Mouse (Mus musculus) lung, postnatal 14 days (tissue): ENCODE measurements around the gene Wap.

Experiments
- DNase-seq: peaks from one replicate; pipeline ENCODE4 v3.0.0; 2021

Gene Wap

GRCm38 (mm10) chr11:6626388-6626772 lies 12.1 kb downstream of the Wap start:
- DNase-seq: no peak

DNA sequence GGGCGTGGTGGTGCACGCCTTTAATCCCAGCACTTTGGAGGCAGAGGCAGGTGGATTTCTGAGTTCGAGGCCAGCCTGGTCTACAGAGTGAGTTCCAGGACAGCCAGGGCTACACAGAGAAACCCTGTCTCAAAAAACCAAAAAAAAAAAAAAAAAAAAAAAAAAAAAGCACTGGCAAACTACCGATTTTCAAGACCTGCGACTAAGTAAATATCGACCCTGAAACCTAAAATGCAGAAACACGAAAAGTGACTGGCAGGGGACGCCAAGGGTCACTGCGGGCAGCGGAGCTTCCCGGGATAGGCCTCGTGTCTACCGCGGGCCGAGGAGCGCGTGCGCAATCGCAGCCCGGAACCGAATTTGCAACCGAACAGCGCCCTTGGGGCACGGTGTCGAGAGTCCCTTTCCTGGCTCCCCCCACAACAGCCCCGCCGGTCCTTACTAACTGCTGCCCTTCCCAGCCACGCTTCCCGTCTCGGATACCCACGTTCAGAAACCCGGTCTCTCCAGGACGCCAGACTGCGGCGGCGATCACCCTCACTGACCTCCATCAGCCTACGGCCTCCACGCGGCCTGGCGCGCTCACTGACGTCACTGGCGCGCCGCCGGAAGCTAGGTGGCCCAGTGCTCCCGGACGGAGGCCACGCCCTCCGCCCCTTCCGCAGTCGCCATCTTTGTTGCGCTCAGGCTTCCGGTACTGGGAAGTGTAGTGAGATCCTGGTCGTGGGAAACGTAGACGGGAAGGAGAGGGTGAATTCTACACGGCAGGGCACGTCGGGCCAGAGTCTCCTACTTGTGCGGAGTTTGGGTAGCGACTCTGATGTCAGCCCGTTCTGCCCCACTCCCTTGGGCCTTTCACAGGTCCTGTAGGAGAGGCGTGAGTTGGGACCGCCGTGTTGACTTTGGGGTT lies 12.7 kb downstream of the Wap start, which contains the start of gene Tbrg4:
Tbrg4 (minus strand) TSS at position 590 of the 910 bp plus-strand sequence.
- DNase-seq: peak; percentile 93

DNA sequence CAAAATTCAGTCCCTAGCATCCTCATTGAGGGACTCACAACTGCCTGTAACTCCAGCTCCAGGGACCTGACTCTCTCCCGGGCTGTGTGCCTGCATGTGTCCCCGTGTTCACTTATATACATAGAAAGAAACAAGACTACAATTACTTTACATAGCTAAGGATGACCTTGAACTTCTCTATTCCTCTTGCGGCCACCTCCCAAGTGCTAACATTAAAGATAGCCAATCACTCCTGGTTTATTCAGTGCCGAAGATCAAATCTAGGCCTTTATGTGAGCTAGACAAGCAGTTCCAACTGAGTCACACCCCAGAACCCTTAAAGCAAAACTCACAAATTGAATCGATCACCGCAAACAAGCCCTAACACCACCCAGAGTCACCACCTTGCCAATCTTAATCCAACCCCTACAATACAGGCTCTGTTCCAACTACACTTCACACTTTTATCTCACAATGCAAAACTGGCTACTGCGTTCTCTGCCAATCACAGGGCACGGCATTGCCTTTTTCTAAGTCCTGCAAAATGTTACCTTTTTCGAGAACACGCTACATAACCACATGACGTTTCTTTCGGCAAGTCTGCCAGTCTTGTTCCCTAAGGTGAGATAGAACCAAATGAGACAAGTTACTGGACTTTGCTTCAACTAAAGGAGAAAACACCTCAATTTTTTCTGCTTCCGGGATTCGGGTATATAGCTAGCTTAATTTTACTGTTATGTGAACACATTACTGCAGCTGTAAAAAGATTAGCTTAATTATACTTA lies 13.6 kb downstream of the Wap start:
- DNase-seq: no peak

- DNase-seq: no peak
These were observed 14.7 kb downstream of the Wap start for GRCm38 (mm10) chr11:6623704-6624103.

DNA sequence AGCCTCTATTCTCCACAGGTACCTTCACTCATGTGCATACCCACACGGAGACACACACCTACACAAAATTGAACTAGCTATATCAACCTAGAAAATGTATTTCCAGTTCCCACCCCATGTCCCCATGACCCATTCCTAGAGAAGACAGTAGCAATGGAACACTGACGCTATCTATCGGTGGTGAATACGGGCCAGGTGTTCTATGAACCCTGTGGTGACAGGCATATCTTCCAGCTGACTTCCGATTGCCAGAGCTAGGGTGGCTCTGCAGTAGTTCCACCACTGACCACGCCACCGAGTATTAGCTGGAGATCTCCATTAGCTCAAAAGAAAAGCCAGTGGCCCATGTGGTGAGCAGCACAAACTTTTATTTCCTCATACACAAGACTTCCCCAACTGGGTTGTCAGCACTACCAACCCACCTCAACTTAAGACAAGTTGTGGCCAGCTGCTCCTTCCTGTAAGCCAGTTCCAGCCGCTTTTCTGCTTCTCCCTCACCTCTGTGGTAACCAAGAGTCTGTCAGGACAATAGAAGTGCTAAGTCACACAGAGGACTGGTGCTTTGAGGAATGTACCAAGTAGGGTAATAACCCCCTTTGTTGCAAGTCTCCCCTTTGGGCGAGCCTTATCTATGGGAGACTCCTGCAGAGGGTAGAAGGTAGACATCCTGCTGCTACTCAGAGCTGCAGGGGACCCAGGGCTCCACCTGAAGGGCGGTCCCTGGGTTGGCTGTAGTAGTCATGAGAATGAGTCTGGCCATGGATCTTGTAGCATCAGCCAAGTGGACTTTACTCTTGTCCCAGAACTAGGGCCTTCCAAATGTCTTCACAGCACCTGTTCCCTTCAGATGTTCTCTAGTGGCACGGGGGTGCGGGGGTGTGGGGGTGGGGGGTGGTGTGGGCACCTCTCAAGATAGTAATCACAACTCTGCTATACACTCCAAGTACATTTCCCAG lies 22.9 kb downstream of the Wap start:
- DNase-seq: no peak

- no peak for DNase-seq
These were observed 32.7 kb downstream of the Wap start, which contains the start of gene Nacad for GRCm38 (mm10) chr11:6605491-6606399. Gene Nacad, minus strand, starts transcription at chr11:6606053.

- no peak for DNase-seq
These were observed 33.4 kb downstream of the Wap start for GRCm38 (mm10) chr11:6605021-6605481.

GRCm38 (mm10) chr11:6604604-6604936 lies 33.9 kb downstream of the Wap start:
- DNase-seq: no peak

GRCm38 (mm10) chr11:6603887-6604603 lies 34.4 kb downstream of the Wap start:
- peak; percentile 49 for DNase-seq

- no peak for DNase-seq
These were observed 35.2 kb downstream of the Wap start for GRCm38 (mm10) chr11:6603224-6603623.

GRCm38 (mm10) chr11:6602662-6603061 lies 35.8 kb downstream of the Wap start:
- no peak for DNase-seq

DNA sequence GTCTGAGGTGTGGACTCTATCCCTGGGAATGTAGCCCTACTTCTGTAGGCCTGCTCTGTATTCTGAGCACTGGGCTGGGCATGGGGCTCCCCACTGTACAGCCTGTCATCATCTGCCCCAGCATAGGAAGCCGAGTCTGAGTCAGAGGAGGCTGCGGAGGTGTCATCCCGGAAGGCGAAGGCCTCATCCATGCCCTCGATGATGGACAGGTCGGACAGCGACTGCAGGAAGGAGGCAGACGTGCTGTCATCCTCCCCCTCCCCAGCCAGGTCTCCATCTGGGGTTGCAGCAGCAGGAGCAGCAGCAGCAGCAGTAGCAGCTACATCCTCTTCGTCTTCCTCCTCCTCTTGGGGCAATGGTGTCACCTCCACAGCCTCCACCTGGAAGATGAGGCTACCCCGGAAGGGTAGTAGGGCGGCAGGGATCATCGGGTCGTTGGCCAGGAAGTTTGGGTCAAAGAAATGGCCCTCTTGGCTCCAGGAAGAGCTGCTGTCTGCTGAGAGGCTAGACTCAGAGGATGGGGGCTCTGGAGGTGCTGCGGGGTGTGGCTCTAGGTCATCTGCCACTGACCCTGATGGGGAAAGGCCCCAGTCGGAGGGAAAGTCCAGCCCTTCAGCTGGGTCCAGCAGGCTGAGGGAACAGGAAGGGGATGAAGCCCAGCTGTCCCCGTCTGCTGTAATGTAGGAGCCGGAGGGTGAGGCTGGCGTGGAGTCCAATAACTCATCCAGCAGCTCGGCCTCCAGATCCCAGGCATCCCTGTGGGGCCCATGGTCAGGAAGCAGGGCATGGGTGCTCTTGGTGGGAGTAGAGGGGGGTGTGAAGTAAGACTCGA lies 36.6 kb downstream of the Wap start:
- DNase-seq: no peak

DNA sequence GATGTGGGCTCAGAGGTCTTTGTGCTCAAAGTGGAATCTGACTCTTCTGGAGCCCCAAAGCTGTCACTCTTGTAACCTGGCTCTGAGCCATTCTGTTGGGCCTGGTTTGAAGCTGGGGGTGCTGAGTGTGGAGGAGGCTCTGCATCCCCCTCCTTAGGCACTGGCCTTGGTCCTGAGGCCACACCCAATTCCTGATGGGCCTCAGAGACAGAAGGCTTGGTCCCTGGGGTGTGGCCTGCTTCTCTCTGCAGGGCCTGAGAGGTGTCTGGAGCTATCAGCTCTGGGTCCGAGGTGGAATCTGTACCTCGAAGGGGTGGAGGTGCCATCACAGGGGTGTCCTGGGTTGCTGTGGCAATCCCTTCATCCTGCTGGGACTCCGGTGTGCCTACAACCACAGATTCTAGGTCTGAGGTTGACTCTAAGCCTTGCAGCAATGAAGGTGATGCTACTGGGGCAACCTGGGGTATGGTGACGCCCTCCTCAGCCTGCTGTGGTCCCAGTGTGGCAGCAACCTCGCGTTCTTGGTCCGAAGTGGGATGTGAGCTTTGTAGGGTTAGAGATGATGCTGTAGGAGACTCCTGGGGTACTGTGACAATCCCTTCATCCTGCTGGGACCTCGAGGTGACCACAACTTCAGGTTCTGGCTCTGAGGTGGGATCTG lies 38.0 kb downstream of the Wap start:
- DNase-seq: no peak

DNA sequence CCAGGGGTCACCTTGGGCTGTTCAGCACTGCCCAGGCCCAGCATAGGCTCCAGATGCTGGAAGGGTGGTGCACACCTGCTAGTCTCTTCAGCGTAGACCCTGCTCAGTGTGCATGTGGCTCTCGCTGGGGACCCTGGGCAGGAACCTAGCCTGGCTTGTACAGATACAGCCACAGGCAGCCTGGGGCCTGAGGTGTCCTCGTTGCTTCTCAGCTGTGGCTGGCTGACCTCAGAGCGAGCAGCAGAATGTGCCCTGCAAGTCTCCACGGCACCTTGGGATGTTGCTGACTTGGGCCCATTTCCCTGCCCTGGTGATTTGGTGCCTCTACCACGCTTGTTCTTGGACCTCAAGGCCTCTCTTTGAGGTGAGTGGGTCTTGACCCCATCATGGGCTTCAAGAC lies 38.6 kb downstream of the Wap start:
- DNase-seq: no peak

- DNase-seq: no peak
These were observed 39.3 kb downstream of the Wap start for GRCm38 (mm10) chr11:6599011-6599681.

DNA sequence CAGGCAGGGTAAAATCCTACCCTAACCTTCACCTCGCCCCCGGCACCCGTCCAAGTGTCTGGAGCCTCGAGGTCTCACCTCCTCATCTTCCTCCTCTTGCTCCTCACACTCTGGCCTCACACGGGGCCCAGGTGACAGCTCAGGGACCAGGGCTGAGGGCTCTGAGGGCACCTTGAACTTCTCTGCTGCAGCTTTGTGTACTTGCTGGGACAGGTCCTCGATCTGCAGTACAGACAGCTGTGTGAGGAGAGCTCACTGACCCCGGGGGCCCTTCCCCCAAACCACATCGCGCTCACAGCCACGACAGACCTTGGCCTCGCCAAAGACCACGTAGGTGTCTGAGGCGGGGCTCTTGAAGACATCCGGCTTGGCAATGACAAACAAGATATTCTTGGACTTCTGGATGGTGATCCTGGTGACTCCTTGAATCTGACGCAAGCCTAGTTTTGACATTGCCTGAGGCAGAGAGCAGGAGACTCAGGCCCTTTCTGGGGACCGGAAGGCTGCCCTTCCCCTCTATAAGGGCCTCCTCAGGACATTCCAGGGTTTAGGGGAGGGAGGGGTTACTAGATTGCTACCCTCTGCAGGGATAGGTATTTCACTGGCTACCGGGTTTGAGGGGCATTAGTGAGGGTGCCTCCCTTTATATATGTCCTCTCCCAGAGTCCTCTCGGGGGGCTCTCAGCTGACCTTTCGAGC lies 40.1 kb downstream of the Wap start:
- no peak for DNase-seq

DNA sequence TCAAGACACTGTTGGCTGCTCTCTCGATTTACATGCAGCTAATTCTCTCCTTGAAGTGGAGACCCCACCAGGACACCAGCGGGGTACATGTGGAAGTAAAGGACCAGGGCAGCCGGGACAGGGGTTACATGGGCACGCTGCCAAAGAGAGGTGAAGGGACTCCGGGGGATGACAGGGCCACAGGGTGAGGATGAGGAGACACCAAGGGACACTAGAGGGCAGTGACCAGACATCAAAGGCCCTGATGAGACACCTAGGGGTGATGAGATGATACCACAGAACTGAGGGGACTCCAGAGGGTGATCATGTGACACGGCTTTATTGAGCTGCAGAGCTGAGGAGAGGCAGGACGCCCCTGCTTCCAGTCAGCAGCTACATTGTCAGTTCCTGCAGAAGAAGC lies 40.9 kb downstream of the Wap start:
- no peak for DNase-seq

DNA sequence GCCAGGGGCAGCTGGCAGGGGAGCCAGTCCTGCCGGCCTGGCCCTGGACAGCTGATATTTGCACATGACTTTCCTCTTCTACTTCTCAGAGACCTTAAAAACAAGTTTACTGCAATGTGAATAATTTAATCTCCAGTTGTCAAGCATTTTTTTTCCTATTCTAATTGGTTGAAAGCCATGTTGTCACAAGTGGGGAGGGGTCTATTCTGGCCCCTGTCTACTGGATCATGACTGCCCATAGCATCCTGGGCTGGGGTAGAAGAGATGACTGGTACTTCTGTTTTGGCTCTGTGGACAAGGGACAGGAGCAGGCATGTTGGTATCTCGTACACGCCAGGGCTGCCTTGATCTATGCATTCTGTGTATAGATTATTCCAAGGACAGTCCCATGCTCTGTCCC lies 41.8 kb downstream of the Wap start:
- DNase-seq: no peak
